18 mouse cellular contexts compared by ENCODE assay signal in genomic region chr4:137677906-137678305, GRCm38 (mm10). TPM values are rescaled to one million over a fixed set of nuclear protein-coding genes. Genes with fewer than 3 reads are reported as not detected.
DNase-seq lines count a peak whose midpoint lies in the region; ATAC-seq lines count a peak whose summit lies in the region.
"Had no signal": no experiment of that assay in that cellular context is flagged by ENCODE, and none has a peak within 500 bp of the region (broad histone marks: within the 10 kb centered on the region; RNA-seq: fewer than 3 reads in every experiment).

No protein-coding gene starts in this region.

- H3K27me3 ChIP-seq in kidney, embryonic 16.5 days (ENCODE audit: insufficient read depth, low read length) = peaks cover 31% of the 10 kb centered on the region
- H3K27me3 ChIP-seq: Patski had no signal

- ATAC-seq in kidney, embryonic 16.5 days (ENCODE audit: low FRiP score, low TSS enrichment) = no peak
- ATAC-seq: forebrain, embryonic 13.5 days; intestine, postnatal 0 days; midbrain, embryonic 13.5 days; Patski had no signal

- H3K4me2 ChIP-seq in kidney, embryonic 16.5 days (replicated peaks; ENCODE audit: low read depth, low read length) = no peak overlapping the region
- H3K4me2 ChIP-seq: forebrain, embryonic 13.5 days; hindbrain, embryonic 14.5 days; liver, embryonic 11.5 days; lung, embryonic 15.5 days; midbrain, embryonic 13.5 days had no signal

- no peaks in the 10 kb centered on the region for H3K9me3 ChIP-seq in kidney, embryonic 16.5 days (ENCODE audit: low read length)
- H3K9me3 ChIP-seq: forebrain, embryonic 13.5 days; lung, embryonic 15.5 days; midbrain, embryonic 13.5 days had no signal

- peak; percentile 64 for DNase-seq in gastrocnemius, adult 18-20 months (ENCODE audit: low spot score)
- DNase-seq in gastrocnemius, postnatal 14 days = no peak
- DNase-seq in kidney, adult 18-20 months = peak; percentile 43
- DNase-seq in cerebellum, adult 11 months = peak; percentile 81
- peak; percentile 81 to 89 for DNase-seq in cerebellum, postnatal 10 days
- no peak for DNase-seq in spleen, adult 18-20 months
- DNase-seq in thymus, postnatal 14 days = no peak
- DNase-seq: B cell, adult 2 months; embryo, embryonic 11 days had no signal

- no peaks in the 10 kb centered on the region for H3K36me3 ChIP-seq in kidney, embryonic 16.5 days (ENCODE audit: insufficient read depth, low read length)
- H3K36me3 ChIP-seq: lung, embryonic 15.5 days; midbrain, embryonic 13.5 days had no signal

- H3K27ac ChIP-seq in kidney, embryonic 16.5 days (ENCODE audit: low read length) = no peak overlapping the region
- H3K27ac ChIP-seq: forebrain, embryonic 13.5 days; hindbrain, embryonic 14.5 days; layer of hippocampus, adult 2 months; lung, embryonic 15.5 days; midbrain, embryonic 13.5 days had no signal

- H3K4me3 ChIP-seq in kidney, embryonic 16.5 days (ENCODE audit: low read length) = no peak overlapping the region
- H3K4me3 ChIP-seq: forebrain, embryonic 13.5 days; layer of hippocampus, adult 2 months; lung, embryonic 15.5 days; midbrain, embryonic 13.5 days had no signal

- peaks cover 6% of the 10 kb centered on the region for H3K4me1 ChIP-seq in kidney, embryonic 16.5 days (ENCODE audit: insufficient read depth, low read length)

- intact Hi-C loops in gastrocnemius, postnatal 14 days (cut with DNase I; ENCODE audit: low total_unique reads) = loop anchor here (2.0 to 10.0 kb wide), 2 partner anchors 43 to 157 kb away; no protein-coding TSS in a partner anchor

- WGBS in kidney, embryonic 16.5 days = 84% methylated on average over 5 of the region's 5 CpGs

- no peak overlapping the region for H3K9ac ChIP-seq in kidney, embryonic 16.5 days (replicated peaks; ENCODE audit: low read length)
- H3K9ac ChIP-seq: forebrain, embryonic 13.5 days; hindbrain, embryonic 14.5 days; lung, embryonic 15.5 days; midbrain, embryonic 13.5 days had no signal

RNA-seq across cellular contexts. Expression of gene Rap1gap, which starts 13.4 kb away (rescaled TPM):
- 10 to 100 TPM in 1 of 2 experiments, 1 to 10 TPM in 1; 8.3 to 10.2 TPM for total RNA-seq in gastrocnemius, adult 18-20 months (2021)
- 1 to 10 TPM; 4.1 to 4.8 TPM for total RNA-seq in gastrocnemius, postnatal 14 days (2021)
- polyA plus RNA-seq in kidney, embryonic 16.5 days (2015; fragmentation: Nextera tagmentation; extraction: Ambion mirVana) = 22.0 and 31.7 TPM in 2 replicates

Comparison
In these comparisons a context has a peak if more than half of its experiments do, and no peak if none do; other contexts are left out.
1. DNase-seq: peak in gastrocnemius, adult 18-20 months (single experiment), kidney, adult 18-20 months (single experiment), cerebellum, adult 11 months (single experiment) and cerebellum, postnatal 10 days (2 of 2); none in gastrocnemius, postnatal 14 days (single experiment), spleen, adult 18-20 months (0 of 2) and thymus, postnatal 14 days (single experiment).